In genomic region chr1:160703813-160704212, GRCm38 (mm10) we compare ENCODE assay signal across 21 mouse cellular contexts.
"Had no signal": no experiment of that assay in that cellular context is flagged by ENCODE, and none has a peak within 500 bp of the region (broad histone marks: within the 10 kb centered on the region; RNA-seq: fewer than 3 reads in every experiment).

No protein-coding gene starts in this region.

- H3K4me1 ChIP-seq: intestine, embryonic 15.5 days; kidney, embryonic 15.5 days; limb, embryonic 12.5 days; limb, embryonic 15.5 days; liver, embryonic 12.5 days; neural tube, embryonic 12.5 days; neural tube, embryonic 15.5 days; stomach, embryonic 15.5 days had no signal

- H3K36me3 ChIP-seq: intestine, embryonic 15.5 days; neural tube, embryonic 12.5 days had no signal

- H3K27me3 ChIP-seq: intestine, embryonic 15.5 days; kidney, embryonic 15.5 days; limb, embryonic 12.5 days; limb, embryonic 15.5 days; liver, embryonic 12.5 days; neural tube, embryonic 12.5 days; neural tube, embryonic 15.5 days; stomach, embryonic 15.5 days had no signal

- H3K4me3 ChIP-seq: intestine, embryonic 15.5 days; kidney, embryonic 15.5 days; limb, embryonic 12.5 days; limb, embryonic 15.5 days; liver, embryonic 12.5 days; neural tube, embryonic 12.5 days; neural tube, embryonic 15.5 days; stomach, embryonic 15.5 days had no signal

- H3K9ac ChIP-seq: intestine, embryonic 15.5 days; kidney, embryonic 15.5 days; limb, embryonic 12.5 days; limb, embryonic 15.5 days; liver, embryonic 12.5 days; neural tube, embryonic 12.5 days; neural tube, embryonic 15.5 days; stomach, embryonic 15.5 days had no signal

- ATAC-seq: intestine, embryonic 15.5 days; liver, embryonic 12.5 days had no signal

- H3K9me3 ChIP-seq: intestine, embryonic 15.5 days; kidney, embryonic 15.5 days; limb, embryonic 12.5 days; limb, embryonic 15.5 days; liver, embryonic 12.5 days; neural tube, embryonic 12.5 days; neural tube, embryonic 15.5 days; stomach, embryonic 15.5 days had no signal

- H3K27ac ChIP-seq: intestine, embryonic 15.5 days; kidney, embryonic 15.5 days; limb, embryonic 12.5 days; limb, embryonic 15.5 days; liver, embryonic 12.5 days; neural tube, embryonic 12.5 days; neural tube, embryonic 15.5 days; stomach, embryonic 15.5 days had no signal

- H3K4me2 ChIP-seq: intestine, embryonic 15.5 days; kidney, embryonic 15.5 days; limb, embryonic 12.5 days; limb, embryonic 15.5 days; liver, embryonic 12.5 days; midbrain, embryonic 11.5 days; neural tube, embryonic 12.5 days; neural tube, embryonic 15.5 days; stomach, embryonic 15.5 days had no signal

- DNase-seq: kidney, adult 11 months; kidney, adult 8-10 months; kidney, postnatal 10 days; kidney, postnatal 4 days; left cerebral cortex, postnatal 4 days; lung, adult 2 months; lung, postnatal 14 days; lung, postnatal 4 days; right cerebral cortex, adult 18-20 months; right cerebral cortex, postnatal 25 days; spleen, adult 18-20 months; thymus, postnatal 25 days had no signal
